Mouse (Mus musculus) heart, adult 11 months (tissue): ENCODE results near the gene D430042O09Rik.
A peak's percentile ranks its signal among the peaks of the same experiment; 100 is the strongest.

Experiments used
- DNase-seq: peaks from one replicate; pipeline ENCODE4 v3.0.0; 2022

D430042O09Rik gene

DNA sequence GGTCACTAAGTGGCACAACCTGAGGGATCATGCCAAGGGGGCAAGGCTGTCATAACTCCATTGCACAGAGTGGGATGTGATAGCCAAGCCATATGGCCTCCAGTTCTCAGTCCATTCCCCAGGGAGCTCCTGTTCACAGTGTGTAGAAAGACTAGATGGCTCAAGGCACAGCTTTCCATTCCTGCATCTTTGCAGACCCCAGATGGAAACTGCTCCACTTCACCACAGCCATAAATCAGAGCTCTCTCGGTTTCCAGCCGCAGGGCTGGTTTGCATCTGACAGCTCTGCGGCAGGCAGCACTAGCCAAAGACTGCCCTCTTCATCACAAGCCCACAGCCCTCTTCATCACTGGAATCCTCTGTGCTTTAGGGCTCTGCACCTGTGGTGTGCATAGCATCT, 108.0 kb downstream of the D430042O09Rik start:
- DNase-seq: no peak

DNA sequence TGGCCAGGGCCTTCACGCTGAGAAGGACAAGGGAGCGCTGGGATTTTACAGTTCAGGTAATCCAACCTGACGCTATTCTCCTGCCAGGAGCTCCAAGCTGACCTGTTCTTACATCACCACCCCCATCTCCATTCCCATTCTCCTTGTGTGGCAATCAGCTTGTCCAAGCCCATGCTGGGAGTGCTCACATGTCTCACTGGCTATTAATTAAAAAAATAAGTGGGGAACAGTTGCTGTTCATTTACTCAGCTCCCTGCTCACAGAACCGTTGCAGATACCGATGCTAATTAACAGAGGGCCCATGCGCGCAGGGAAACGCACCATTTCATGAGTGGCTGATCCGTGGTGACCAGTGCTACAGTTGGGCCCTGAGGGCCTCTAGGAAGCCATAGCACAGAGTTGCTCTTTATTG, 110.6 kb downstream of the D430042O09Rik start:
- no peak for DNase-seq

DNA sequence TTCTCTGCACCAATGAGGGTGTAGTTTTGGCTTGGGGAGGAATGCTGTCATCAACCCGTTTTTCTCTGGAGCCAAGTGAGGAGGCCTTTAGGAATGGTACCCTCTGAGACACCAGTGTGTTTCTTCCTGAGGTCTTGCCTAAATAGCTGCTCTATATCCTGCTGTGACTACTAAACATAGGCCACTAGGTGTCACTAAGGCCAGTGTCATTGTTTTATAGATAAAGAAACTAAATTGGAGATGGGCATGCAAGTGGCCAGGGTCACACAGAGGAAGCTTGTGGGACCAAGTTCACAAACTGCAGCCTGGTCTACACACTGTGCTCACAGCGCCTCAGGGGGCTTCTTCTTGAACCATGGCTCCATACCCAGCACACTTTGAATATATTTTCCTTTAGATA, 112.5 kb downstream of the D430042O09Rik start:
- no peak for DNase-seq

DNA sequence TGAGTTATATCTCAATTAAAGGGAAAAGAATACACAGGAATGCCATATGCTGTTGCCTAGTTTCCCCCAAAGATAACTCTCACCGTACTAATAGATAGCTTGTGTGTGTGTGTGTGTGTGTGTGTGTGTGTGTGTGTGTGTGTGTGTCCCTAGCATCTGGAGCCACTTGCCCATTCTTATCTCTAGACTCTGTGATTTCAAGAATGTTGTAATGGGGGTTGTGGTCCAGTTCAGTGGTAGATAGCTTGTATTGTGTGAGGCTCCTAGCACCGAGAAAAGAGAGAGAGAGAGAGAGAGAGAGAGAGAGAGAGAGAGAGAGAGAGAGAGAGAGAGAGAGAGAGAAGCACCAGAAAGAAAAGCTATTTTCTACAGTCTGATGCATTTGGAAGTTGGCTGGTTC, 118.7 kb downstream of the D430042O09Rik start:
- DNase-seq: no peak

DNA sequence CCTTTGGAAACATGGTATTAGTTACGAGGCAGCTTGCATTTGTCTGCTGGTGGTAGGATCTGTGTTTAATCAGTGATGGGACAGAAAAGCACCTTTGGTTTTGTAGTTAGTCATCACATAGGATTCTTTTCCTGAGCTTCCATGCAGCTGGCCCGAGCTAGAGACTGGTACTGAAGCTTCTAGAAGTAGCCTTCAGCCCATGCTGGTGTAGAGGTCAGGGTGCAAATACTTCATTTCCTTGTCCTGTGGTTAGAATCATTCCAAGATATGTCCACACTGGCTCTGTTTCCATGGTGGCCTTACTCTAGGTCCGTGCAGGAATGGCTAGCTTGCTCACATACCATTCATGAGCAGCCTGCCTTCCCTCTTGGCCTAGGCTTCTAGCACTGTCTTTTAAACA, 119.2 kb downstream of the D430042O09Rik start:
- DNase-seq: no peak

- DNase-seq: no peak
These were observed 119.7 kb downstream of the D430042O09Rik start for GRCm38 (mm10) chr7:125827420-125827819.

- no peak for DNase-seq
These were observed 120.9 kb downstream of the D430042O09Rik start for GRCm38 (mm10) chr7:125828561-125828960.

DNA sequence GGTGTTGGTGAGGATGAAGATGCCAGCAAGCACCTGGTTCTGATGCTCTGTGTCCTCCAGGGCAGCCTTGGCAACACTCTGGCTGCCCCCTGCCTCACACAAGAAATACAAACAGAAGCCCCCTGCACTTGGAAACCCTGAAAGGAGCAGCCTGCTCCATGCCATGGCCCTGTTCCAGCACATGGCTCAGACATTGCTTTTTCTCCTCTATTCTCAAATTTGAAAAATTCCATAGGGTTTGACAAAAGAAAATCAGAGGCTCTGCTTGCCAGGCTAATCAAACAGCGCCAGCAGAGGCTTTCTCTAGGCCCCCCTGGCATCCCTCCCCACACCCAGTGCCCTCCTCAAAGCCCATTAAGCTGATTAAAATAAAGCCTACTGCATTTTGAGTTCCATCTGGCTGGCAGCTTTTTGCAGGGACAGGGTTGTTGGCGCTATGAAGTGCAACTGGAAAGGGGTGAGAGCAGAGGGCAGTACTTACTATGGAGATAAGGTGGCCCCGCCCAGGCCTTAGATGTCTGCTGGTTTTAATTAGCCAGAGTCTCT, 121.5 kb downstream of the D430042O09Rik start:
- DNase-seq: no peak

GRCm38 (mm10) chr7:125832767-125833166, 125.1 kb downstream of the D430042O09Rik start:
- DNase-seq: no peak

DNA sequence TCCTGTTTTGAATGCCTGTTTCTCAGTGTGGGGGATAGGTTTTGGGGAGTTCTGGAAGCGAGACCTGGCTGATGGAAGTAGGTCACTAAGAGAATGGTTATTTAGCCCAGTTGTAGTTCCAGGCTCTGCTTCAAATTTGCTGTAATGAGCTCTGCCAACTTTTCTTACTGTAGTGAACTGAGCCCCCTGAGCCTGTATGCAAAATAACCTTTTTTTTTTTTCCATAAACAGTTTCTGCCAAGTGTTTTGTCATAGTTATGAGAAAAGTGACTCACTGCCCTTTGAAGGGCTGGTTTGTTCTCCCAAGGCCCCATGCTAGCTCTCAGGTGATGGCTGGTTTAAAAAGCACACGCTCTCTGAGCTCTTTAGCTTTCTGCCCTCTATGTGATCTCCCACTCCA, 125.8 kb downstream of the D430042O09Rik start:
- DNase-seq: no peak

DNA sequence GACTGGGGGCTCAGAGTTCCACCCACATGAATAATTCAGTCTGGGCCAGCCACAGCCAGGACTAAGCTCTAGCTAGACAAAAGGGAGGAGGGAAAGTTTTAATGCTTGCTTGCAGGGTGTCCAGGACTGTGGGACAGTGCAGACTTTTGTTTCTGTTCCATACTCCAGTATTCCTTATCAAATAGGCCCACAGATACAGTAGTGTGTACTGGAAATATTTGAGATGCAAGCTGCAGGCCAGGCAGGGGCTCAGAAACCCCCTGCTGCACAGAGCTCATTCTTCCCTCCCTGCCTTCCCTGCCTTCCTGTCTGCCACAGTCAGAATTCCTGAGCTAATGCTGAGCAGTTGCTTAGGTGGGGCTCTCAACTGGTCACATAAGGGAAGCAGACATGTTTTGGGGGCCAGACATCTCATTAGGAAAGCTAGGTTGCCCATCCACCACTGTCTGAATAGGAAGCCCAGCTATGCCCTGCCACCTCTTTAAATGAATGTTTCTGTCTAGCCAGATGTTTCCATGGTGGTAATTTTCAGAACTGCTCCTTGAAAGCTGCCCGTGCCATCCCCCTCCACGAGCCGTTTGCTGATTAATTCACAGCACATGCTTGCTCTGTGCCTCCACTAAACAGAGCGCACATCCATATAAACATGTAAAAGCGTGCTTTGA, 130.5 kb downstream of the D430042O09Rik start:
- no peak for DNase-seq

GRCm38 (mm10) chr7:125845611-125846010, 137.9 kb downstream of the D430042O09Rik start:
- no peak for DNase-seq

GRCm38 (mm10) chr7:125846866-125847527, 139.3 kb downstream of the D430042O09Rik start:
- peak; percentile 91 for DNase-seq

GRCm38 (mm10) chr7:125847528-125847866, 139.8 kb downstream of the D430042O09Rik start:
- DNase-seq: no peak

- no peak for DNase-seq
These were observed 151.9 kb downstream of the D430042O09Rik start for GRCm38 (mm10) chr7:125859564-125859963.

DNA sequence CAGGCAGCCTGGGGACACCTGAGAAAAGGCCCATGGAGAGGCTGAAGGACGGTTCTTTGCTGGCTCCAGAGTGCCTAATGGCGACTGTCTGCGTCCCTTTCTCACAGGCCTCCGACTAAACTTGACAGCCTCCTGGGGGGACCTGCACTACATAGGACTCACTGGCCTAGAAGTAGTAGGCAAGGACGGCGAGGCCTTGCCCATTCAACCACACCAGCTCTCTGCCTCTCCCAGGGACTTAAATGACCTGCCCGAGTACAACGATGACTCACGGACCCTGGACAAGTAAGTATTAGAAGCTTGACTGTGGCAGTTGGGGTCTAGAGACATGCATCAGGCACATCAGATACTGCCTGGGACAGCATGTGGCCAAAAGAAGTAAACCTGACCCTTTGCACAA, 152.7 kb downstream of the D430042O09Rik start:
- DNase-seq: no peak

- DNase-seq: no peak
These were observed 156.3 kb downstream of the D430042O09Rik start for GRCm38 (mm10) chr7:125864026-125864425.

DNA sequence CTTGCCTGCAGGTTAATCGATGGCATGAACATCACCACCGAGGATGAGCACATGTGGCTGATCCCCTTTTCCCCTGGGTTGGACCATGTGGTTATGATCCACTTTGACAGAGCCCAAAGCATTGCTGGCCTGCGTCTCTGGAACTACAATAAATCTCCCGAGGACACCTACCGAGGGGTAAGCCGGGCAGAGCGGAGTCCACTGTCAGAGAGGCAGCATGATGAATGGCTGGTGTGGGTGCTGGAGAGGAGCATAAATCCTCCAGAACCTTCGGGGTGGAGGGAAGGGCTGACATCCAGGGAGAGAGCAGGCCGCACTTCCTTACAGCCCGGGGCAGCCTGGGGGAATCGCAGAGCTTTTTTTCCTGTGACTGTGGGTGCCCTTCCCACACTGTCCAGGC, 157.5 kb downstream of the D430042O09Rik start:
- DNase-seq: no peak

DNA sequence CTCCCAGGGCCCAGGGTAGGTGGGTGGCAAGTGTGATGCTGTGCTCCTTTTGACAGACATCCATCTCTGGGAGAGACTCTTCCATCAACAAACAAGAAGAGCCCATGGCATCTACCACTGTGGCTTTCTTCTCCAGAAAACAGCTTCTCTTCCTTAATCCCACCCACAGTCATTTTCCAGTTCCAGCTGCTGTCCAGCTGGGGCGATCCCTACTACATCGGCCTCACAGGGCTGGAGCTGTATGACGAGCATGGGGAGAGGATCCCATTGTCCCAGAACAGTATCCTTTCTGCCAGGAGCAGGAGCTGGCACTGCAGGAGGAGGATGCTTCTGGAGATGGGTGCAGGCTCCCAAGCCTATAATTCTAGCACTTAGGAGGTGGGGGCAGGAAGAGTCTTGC, 160.9 kb downstream of the D430042O09Rik start:
- DNase-seq: no peak

DNA sequence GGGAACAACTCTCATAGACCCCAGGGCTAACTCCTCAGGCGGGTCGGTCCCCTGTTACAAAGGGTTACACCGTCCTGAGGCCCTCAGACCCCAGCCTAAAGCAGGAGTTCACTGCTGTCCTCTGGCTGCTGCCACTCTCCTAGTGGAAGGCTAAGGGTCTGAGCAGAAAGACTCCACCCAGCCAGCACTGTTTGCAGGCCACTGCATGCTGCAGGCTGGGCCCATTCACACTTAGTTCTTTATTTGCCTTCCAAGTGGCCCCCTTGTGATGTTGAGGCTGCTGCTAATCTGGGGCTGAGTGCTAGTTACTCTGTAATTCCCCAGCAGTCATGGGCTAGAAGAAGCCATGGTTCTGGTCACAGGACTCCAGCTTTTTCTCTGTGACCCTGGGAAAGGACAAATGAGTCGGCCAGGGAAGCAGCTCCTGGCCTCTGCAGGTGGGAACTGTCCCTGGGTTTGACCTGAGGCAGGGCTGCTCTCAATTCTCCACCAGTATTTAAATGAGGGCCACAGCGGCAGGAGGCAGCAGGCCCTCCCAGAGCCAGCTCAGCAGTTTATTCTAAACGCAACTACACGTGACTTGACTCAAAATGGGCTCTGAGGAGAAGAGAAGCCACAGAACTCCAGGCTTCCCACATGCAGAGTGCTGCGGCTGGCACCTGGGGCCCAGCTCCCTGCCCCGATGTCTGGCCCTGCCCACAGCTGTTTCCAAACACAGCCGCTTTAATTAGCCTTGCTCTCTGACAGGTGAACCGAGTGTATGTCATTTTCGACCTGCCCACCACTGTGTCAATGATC, 163.9 kb downstream of the D430042O09Rik start:
- DNase-seq: no peak

DNA sequence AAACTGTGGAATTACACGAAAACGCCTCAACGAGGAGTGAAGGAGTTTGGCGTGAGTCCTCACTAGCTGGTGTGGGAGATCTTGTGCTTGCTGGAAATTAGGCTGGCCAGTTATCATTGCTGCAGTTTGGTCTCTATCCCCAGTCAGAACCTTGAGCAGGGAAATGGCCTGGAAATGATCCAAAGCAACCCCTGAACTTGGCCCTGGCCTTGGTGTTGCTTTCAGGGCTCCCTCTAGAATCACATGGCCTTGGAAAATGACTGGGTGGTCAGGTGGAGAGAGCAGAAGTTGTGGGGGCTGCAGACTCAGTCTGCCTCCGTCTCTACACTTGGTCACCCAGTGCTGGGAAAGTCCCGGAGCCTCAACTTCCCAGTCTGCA, 164.5 kb downstream of the D430042O09Rik start:
- DNase-seq: no peak

DNA sequence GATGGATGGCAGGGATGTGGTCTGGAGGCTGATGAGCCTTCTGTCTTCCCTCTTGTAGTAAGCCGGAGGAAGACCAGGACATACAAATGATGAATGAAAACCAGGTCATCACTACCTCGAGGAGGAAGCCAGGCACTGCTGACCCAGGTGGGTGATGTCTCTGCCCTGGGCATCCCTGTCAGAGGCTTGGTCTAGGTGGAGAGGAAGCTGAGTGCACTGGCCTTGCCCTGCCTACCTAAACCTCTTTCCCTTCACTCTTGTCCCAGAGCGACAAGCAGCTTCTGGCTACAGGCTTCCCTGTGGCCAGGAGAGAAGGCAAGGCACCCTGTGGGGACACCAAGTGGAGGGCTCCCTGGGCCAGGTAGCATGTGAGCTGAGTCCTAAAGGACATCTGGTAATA, 165.2 kb downstream of the D430042O09Rik start:
- no peak for DNase-seq

DNA sequence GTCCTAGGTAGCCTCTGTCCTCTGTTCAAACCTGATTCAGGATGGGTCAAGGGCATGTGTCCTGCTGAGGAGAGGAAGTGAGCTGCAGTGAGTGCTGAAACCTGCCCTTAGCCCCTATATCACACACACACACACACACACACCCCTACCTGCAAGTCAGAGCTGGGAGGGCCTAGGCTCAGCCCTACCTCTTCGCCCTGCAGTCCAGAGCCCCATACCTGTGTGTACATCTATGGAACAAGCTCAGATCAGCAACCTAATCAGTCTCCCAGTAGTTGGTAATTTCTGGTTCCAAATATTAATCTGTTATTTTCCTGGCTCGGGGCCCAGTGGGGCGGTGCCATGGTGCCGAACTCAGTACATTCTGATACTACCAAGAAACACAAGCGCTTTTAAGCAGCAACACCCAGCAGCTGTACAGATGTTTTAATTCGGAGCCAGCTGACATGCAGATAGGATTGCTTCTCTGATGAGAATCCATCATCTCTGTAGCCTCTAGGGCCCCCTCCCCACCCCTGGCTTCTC, 166.3 kb downstream of the D430042O09Rik start:
- no peak for DNase-seq

GRCm38 (mm10) chr7:125878040-125878439, 170.4 kb downstream of the D430042O09Rik start:
- peak; percentile 95 for DNase-seq
